Mouse (Mus musculus) heart, postnatal 0 days (tissue): ENCODE results near the gene Cpeb4. TPM values are rescaled to one million over a fixed set of nuclear protein-coding genes. Genes with fewer than 3 reads are reported as not detected.
"Not testable (repeated sequence)": the region's sequence is repeated elsewhere in the genome, so short reads cannot be mapped to it uniquely, and the experiment has no call there.

Experiments used
- ATAC-seq: fragments of 200-750 bp; cut with Nextera tagmentation; 2 replicates; pipeline ENCODE4 v1.8.0; 2017; ENCODE audit warnings: low read depth, moderate number of reproducible peaks, moderate library complexity; ENCODE audit not compliant: insufficient read depth
- DNase-seq: peaks from one replicate; pipeline ENCODE4 v3.0.0-alpha.2; 2016; ENCODE audit warnings: low spot score
- H3K27ac ChIP-seq: fragments of 300-500 bp; sonication (generic); 2 replicates; pipeline ENCODE4 v1.5.1; 2014; ENCODE audit warnings: low read depth, mild to moderate bottlenecking
- H3K27me3 ChIP-seq: fragments of 300-500 bp; sonication (generic); 2 replicates; pipeline ENCODE4 v1.6.1; 2014; ENCODE audit warnings: low read length, mixed read lengths; ENCODE audit not compliant: control insufficient read depth, insufficient read depth
- H3K36me3 ChIP-seq: fragments of 300-500 bp; sonication (generic); replicated peaks from 2 replicates; pipeline ENCODE4 v1.6.1; 2014; ENCODE audit warnings: low read length, mixed read lengths; ENCODE audit not compliant: control insufficient read depth, insufficient read depth
- H3K4me1 ChIP-seq: fragments of 300-500 bp; sonication (generic); 2 replicates; pipeline ENCODE4 v1.6.1; 2014; ENCODE audit warnings: antibody characterized with exemption; ENCODE audit not compliant: control insufficient read depth, insufficient read depth
- H3K4me2 ChIP-seq: fragments of 300-500 bp; sonication (generic); 2 replicates; pipeline ENCODE4 v1.6.1; 2014; ENCODE audit warnings: low read depth, mild to moderate bottlenecking, low read length, moderate library complexity
- H3K4me3 ChIP-seq: fragments of 300-500 bp; sonication (generic); 2 replicates; pipeline ENCODE4 v1.5.1; 2014; ENCODE audit warnings: low read depth, low read length
- H3K9ac ChIP-seq: fragments of 300-500 bp; sonication (generic); replicated peaks from 2 replicates; pipeline ENCODE4 v1.6.1; 2014; ENCODE audit warnings: low read depth, low read length, mixed read lengths
- H3K9me3 ChIP-seq: fragments of 300-500 bp; sonication (generic); replicated peaks from 2 replicates; pipeline ENCODE4 v1.6.1; 2016; ENCODE audit warnings: low read length; ENCODE audit not compliant: control insufficient read depth
- CTCF ChIP-seq: IDR thresholded peaks from 2 replicates; pipeline ENCODE4 v1.5.1; 2016; ENCODE audit warnings: antibody characterized with exemption, control low read depth, low read depth
- EP300 ChIP-seq: IDR thresholded peaks from 2 replicates; pipeline ENCODE4 v1.6.1; 2016; ENCODE audit warnings: antibody characterized with exemption, low read depth
- WGBS: fragments of 180-500 bp; shearing (Covaris S2); extraction: QIAGEN DNeasy Blood & Tissue Kit; methylation state at CpG from one replicate; pipeline ENCODE4 v1.1.7; 2014; 5-methylcytosine and 5-hydroxymethylcytosine counted together
- polyA plus RNA-seq: library from polyadenylated mRNA; unstranded; fragments of >200 nt; fragmentation: Nextera tagmentation; extraction: Ambion mirVana; gene quantifications from 2 replicates; pipeline ENCODE4 v1.2.1, GENCODE M21; 2015
- total RNA-seq: library from RNA; depleted of rRNA; stranded (reverse); fragments of >200 nt; gene quantifications from 2 replicates; pipeline ENCODE4 v1.2.3, GENCODE M21; 2014; ENCODE audit warnings: low replicate concordance; rRNA removed

Gene Cpeb4
- total and polyA plus RNA-seq, 2 experiments from 2014 or later: 7.2 to 30.2 TPM

DNA sequence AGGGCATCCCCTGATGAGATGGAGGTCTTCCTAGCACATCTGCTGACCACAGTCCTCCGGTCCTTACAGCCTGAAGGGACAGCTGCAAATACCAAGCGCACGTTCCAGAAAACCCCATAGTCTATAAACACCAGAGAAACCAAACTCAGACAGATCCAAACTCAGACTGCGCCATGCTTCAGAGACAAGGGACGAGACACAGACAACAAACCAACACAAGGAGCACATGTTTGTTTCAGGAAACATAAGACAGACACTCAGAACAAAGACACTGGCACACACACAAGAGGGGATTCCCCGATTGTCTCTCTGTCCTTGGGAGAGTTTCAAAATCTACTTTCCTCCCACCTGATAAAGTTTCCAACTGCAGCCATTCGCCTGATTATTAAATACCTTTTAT lies 109.8 kb downstream of the Cpeb4 start:
- Histone ChIP-seq H3K4me3 (no peak overlapping the region), H3K4me2 (no peak overlapping the region), H3K27me3 (no peaks in the 10 kb centered on the region), H3K36me3 (no peaks in the 10 kb centered on the region), H3K9me3 (peaks cover 4% of the 10 kb centered on the region; the same call in 1 of the 2 replicates), H3K4me1 (no peaks in the 10 kb centered on the region), H3K9ac (no peak overlapping the region), H3K27ac (no peak overlapping the region)
- ATAC-seq (no peak), DNase-seq (no peak)
- TF ChIP-seq CTCF (no peak), EP300 (no peak)
- 77% methylated on average over 7 of the region's 7 CpGs for WGBS

DNA sequence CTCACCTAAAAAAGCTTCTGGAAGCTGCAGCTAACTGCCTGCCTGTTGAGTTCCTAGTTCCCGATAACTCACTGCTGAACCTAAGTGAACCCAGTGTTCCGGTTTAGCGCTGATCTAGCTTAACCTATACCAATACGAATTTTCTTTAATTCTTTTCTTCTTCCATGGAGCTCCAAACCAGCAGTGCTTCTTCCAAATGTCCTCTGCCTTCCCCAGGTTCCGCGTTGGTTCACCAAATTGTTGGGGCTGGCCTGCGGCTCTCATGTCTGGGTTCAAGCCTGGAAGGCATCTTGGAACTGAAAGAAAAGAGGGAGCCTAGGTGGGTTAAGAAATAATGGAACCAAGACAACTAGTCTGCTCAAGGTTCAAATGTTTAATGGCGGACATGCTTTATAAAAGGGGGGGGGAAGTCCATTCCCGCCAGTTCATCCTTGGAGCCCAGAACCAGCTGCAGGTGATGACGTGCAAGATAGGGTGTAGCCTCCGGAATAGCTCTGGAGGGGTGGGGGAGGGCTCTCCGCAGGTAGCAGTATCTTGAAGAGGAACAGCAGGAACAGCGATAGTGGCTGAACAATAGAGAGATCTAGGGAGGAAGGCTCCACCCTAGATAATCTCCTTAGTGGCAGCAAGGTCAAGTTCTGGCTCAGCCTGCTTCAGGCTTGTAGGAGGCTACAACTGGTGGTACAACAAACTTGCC lies 110.4 kb downstream of the Cpeb4 start:
- not testable (repeated sequence) for H3K4me2 ChIP-seq, H3K36me3 ChIP-seq, H3K27me3 ChIP-seq, H3K27ac ChIP-seq, H3K9ac ChIP-seq, DNase-seq, H3K9me3 ChIP-seq, H3K4me3 ChIP-seq, ATAC-seq, H3K4me1 ChIP-seq
- 76% methylated on average over 13 of the region's 13 CpGs for WGBS

DNA sequence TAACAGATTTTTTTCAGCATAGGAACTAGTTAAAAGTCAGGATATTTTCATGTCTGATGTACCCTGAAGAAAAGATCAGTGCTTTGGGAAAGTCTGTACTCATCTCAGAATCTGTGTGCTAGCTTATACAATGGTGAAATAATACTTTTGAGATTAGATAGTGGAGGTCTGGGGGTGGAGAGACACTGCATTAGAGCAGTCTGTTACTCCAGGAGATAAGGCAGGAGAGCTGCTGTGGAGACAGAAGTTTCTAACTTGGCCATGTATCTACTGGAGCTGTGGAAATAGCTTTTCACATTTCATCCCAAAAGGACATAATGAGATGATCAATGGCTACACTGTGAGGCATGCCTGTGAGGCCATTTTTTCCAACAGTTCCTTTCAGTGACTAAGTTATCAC lies 111.2 kb downstream of the Cpeb4 start:
- H3K36me3 ChIP-seq: no peaks in the 10 kb centered on the region
- DNase-seq (no peak), ATAC-seq (no peak)
- H3K9me3 ChIP-seq: peaks cover 4% of the 10 kb centered on the region; the same call in 1 of the 2 replicates
- H3K27me3 ChIP-seq: no peaks in the 10 kb centered on the region
- no peaks in the 10 kb centered on the region for H3K4me1 ChIP-seq
- H3K4me2 ChIP-seq: no peak overlapping the region
- no peak overlapping the region for H3K9ac ChIP-seq
- no peak overlapping the region for H3K27ac ChIP-seq
- H3K4me3 ChIP-seq: no peak overlapping the region
- no peak for TF ChIP-seq EP300
- TF ChIP-seq CTCF: no peak

DNA sequence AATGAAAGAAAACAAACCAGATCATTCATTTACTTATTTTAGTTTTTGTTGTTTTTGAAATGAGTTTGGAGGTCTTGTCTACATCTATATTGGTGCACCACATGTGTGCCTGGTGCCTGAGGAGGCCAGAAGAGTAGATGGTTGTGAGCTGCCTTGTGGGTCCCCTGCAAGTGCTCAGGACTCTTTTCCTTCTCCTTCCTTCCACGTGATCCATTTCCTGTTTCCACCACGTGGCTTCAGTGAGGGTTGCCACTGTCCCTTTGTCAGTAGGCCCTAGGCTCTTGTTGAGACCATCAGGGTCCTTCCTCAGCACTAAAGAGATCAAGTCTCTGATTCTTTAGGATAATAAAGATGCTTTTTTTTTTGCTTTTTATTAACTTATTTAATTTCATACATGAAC lies 112.8 kb downstream of the Cpeb4 start:
- Histone ChIP-seq H3K27ac (no peak overlapping the region), H3K36me3 (no peaks in the 10 kb centered on the region), H3K9ac (no peak overlapping the region), H3K27me3 (no peaks in the 10 kb centered on the region), H3K4me1 (no peaks in the 10 kb centered on the region), H3K4me3 (no peak overlapping the region), H3K9me3 (peaks cover 3% of the 10 kb centered on the region; the same call in 1 of the 2 replicates), H3K4me2 (no peak overlapping the region)
- TF ChIP-seq EP300: no peak
- TF ChIP-seq CTCF: no peak
- ATAC-seq (no peak), DNase-seq (no peak)
- 42% methylated on average over 2 of the region's 2 CpGs for WGBS

Other genes with a start within 250 kb of the Cpeb4 start
- gene Bod1, start 200.3 kb upstream of the Cpeb4 start, total RNA-seq: 77.1 and 96.1 TPM in 2 replicates
- gene Bod1, start 200.3 kb upstream of the Cpeb4 start, polyA plus RNA-seq: 65.6 and 69.9 TPM in 2 replicates
- 1.5 TPM in 1 of 2 replicates, not detected in the other for gene 4930524B15Rik, start 93.4 kb downstream of the Cpeb4 start, total RNA-seq
- gene 4930524B15Rik, start 93.4 kb downstream of the Cpeb4 start, polyA plus RNA-seq: 0.05 TPM in 1 of 2 replicates, not detected in the other
- gene Nsg2, start 128.3 kb downstream of the Cpeb4 start, total RNA-seq: 1.1 and 3.7 TPM in 2 replicates
- gene Nsg2, start 128.3 kb downstream of the Cpeb4 start, polyA plus RNA-seq: 1.2 and 1.7 TPM in 2 replicates